Comparison of ENCODE assay signal across 26 mouse cellular contexts in the genomic region with DNA sequence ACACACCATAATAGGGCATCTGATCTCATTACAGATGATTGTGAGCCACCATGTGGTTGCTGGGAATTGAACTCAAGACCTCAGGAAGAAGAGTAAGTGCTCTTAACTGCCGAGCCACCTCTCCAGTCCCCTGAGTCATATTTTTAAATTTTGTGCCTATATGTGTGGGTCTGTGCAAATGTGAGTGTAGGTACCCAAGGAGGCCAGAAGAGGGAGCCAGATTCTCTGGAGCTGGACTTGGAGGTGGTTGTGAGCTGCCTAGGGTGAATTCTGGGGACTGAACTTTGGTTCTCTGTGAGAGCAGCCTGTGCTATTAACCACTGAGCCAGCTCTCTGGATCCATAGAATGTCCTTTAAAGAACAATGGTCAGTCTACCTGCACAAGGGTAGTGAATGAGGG. TPM values are rescaled to one million over a fixed set of nuclear protein-coding genes. Genes with fewer than 3 reads are reported as not detected.
DNase-seq lines count a peak whose midpoint lies in the region; ATAC-seq and TF ChIP-seq lines count a peak whose summit lies in the region.
"Had no signal": no experiment of that assay in that cellular context is flagged by ENCODE, and none has a peak within 500 bp of the region (broad histone marks: within the 10 kb centered on the region; RNA-seq: fewer than 3 reads in every experiment).

No protein-coding gene starts in this region.

- peak; percentile 24 for DNase-seq in CD4-positive, CD25-positive, alpha-beta regulatory T cell, adult 2 months (ENCODE audit: low read depth, low spot score)
- DNase-seq in layer of hippocampus, adult 2 months (ENCODE audit: low spot score in 2 of 2), result no peak
- no peak for DNase-seq in layer of hippocampus, postnatal 14 days (ENCODE audit: low spot score in 2 of 2)
- DNase-seq in testis, postnatal 14 days (ENCODE audit: low spot score), result no peak
- DNase-seq in left cerebral cortex, postnatal 14 days (ENCODE audit: low spot score in 2 of 2), result no peak
- no peak for DNase-seq in urinary bladder, adult 2 months (ENCODE audit: low spot score)
- DNase-seq: adrenal gland, postnatal 25 days; cerebellum, adult 9-10 months; gastrocnemius, postnatal 25 days; heart, postnatal 4 days; kidney, adult 11 months; kidney, postnatal 36 days; lung, postnatal 14 days; midbrain, embryonic 14.5 days; retina, postnatal 1 day; right cerebral cortex, postnatal 25 days; thymus, adult 18-20 months had no signal

- H3K27me3 ChIP-seq in testis, adult 2 months (ENCODE audit: control insufficient read depth, insufficient read depth, low read length), result no peaks in the 10 kb centered on the region
- H3K27me3 ChIP-seq: forebrain, embryonic 15.5 days; heart, embryonic 15.5 days; kidney, embryonic 15.5 days; neural tube, embryonic 13.5 days had no signal

- TF ChIP-seq CTCF in layer of hippocampus, adult 2 months (conservative IDR thresholded peaks at IDR 0.05), result peak; percentile 36
- TF ChIP-seq CTCF in testis, adult 2 months (IDR thresholded peaks at IDR 0.05; ENCODE audit: control insufficient read depth, insufficient read depth, insufficient replicate concordance, low read depth, low read length), result 0 out of 2 replicates have a peak, but pooled peaks have one; percentile 6

- H3K4me1 ChIP-seq in testis, adult 2 months (ENCODE audit: control insufficient read depth, insufficient read depth, low read length), result no peaks in the 10 kb centered on the region
- H3K4me1 ChIP-seq: forebrain, embryonic 15.5 days; heart, embryonic 15.5 days; kidney, embryonic 15.5 days; neural tube, embryonic 13.5 days had no signal

- H3K36me3 ChIP-seq in testis, adult 2 months (ENCODE audit: control insufficient read depth, insufficient read depth, low read length), result no peaks in the 10 kb centered on the region
- H3K36me3 ChIP-seq: forebrain, embryonic 15.5 days; G1E; heart, embryonic 15.5 days; kidney, embryonic 15.5 days; neural tube, embryonic 13.5 days had no signal

- no peak for TF ChIP-seq POLR2A in testis, adult 2 months (IDR thresholded peaks at IDR 0.05; ENCODE audit: control insufficient read depth, low read depth, low read length)

- ATAC-seq in CD4-positive, CD25-positive, alpha-beta regulatory T cell, adult 4 months, result no peak
- ATAC-seq: forebrain, embryonic 15.5 days; hindbrain, embryonic 16.5 days had no signal

- no peak overlapping the region for H3K27ac ChIP-seq in layer of hippocampus, adult 2 months
- H3K27ac ChIP-seq in testis, adult 2 months (ENCODE audit: control insufficient read depth, insufficient read depth, low read depth, low read length), result no peak overlapping the region
- H3K27ac ChIP-seq: forebrain, embryonic 15.5 days; heart, embryonic 15.5 days; kidney, embryonic 15.5 days; neural tube, embryonic 13.5 days had no signal

- H3K4me3 ChIP-seq in layer of hippocampus, adult 2 months, result no peak overlapping the region
- no peak overlapping the region for H3K4me3 ChIP-seq in testis, adult 2 months (ENCODE audit: control insufficient read depth, low read depth, low read length)
- H3K4me3 ChIP-seq: forebrain, embryonic 15.5 days; heart, embryonic 15.5 days; kidney, embryonic 15.5 days; myocyte; neural tube, embryonic 13.5 days had no signal

- intact Hi-C loops in left cerebral cortex, postnatal 14 days (cut with DNase I), result no loop called here

RNA-seq across cellular contexts. Expression of a gene that starts 15.7 kb away (rescaled TPM):
- polyA plus RNA-seq in CD4-positive, CD25-positive, alpha-beta regulatory T cell, adult 4 months (2017; shearing (Covaris generic)), result 10 to 100 TPM; 35.8 to 68.9 TPM
- total RNA-seq in layer of hippocampus, adult 2 months (2021), result 10 to 100 TPM; 37.5 to 39.7 TPM
- 10 to 100 TPM; 29.6 to 38.5 TPM for total RNA-seq in layer of hippocampus, postnatal 14 days (2021)
- polyA plus RNA-seq in testis, adult 2 months (2012; rRNA removed), result 17.2 and 17.4 TPM in 2 replicates
- 10 to 100 TPM; 32.1 to 35.0 TPM for total RNA-seq in left cerebral cortex, postnatal 14 days (2021)
- 66.1 and 77.0 TPM in 2 replicates for polyA plus RNA-seq in urinary bladder, adult 2 months (2012; rRNA removed)
